Mouse (Mus musculus) heart, adult 2 months (tissue): ENCODE measurements around the gene Nuak2. TPM values are rescaled to one million over a fixed set of nuclear protein-coding genes. Genes with fewer than 3 reads are reported as not detected.

Experiments used
- DNase-seq, 2 experiments: peaks; one replicate each; pipeline ENCODE4 v3.0.0; 2021
- H3K27ac ChIP-seq: fragments of 200-600 bp; 2 replicates; pipeline ENCODE4 v1.8.1; 2022
- H3K27me3 ChIP-seq: fragments of 200-500 bp; 2 replicates; pipeline ENCODE4 v1.6.1; 2012; ENCODE audit warnings: mild to moderate bottlenecking, low read length, inconsistent platforms, mixed read lengths; ENCODE audit not compliant: control insufficient read depth, insufficient read depth
- H3K36me3 ChIP-seq: fragments of 200-500 bp; 2 replicates; pipeline ENCODE4 v1.6.1; 2012; ENCODE audit warnings: low read length, inconsistent platforms; ENCODE audit not compliant: control insufficient read depth, insufficient read depth
- H3K4me1 ChIP-seq: fragments of 200-500 bp; 2 replicates; pipeline ENCODE4 v1.6.1; 2011; ENCODE audit warnings: low read length; ENCODE audit not compliant: control insufficient read depth, insufficient read depth
- H3K4me3 ChIP-seq: fragments of 200-600 bp; 2 replicates; pipeline ENCODE4 v1.8.1; 2022
- H3K79me2 ChIP-seq: fragments of 200-500 bp; replicated peaks from 2 replicates; pipeline ENCODE4 v1.6.1; 2012; ENCODE audit warnings: mild to moderate bottlenecking, inconsistent platforms, low read length, moderate library complexity, mixed read lengths; ENCODE audit not compliant: control insufficient read depth, insufficient read depth
- H3K9ac ChIP-seq: fragments of 200-500 bp; 2 replicates; pipeline ENCODE4 v1.6.1; 2012; ENCODE audit warnings: low read depth, mild to moderate bottlenecking, control low read depth, inconsistent platforms, low read length, mixed read lengths
- CTCF ChIP-seq: fragments of 200-600 bp; IDR thresholded peaks from 2 replicates; pipeline ENCODE4 v1.8.1; 2022; ENCODE audit warnings: antibody characterized with exemption, mild to moderate bottlenecking, moderate library complexity
- EP300 ChIP-seq: fragments of 200-500 bp; IDR thresholded peaks from 2 replicates; pipeline ENCODE4 v1.6.1; 2011; ENCODE audit warnings: low read depth, low read length, control low read depth; ENCODE audit not compliant: insufficient read depth
- POLR2A ChIP-seq: fragments of 200-500 bp; IDR thresholded peaks from 2 replicates; pipeline ENCODE4 v1.6.1; 2011; ENCODE audit warnings: mild to moderate bottlenecking, low read depth, low read length, control low read depth; ENCODE audit not compliant: insufficient read depth
- WGBS: fragments of 180-500 bp; shearing (Covaris S2); methylation state at CpG from one replicate; pipeline ENCODE4 v1.1.7; 2018; 5-methylcytosine and 5-hydroxymethylcytosine counted together
- intact Hi-C: fragments of 180-260 bp; cut with DNase I; formaldehyde crosslinking; loops from one replicate; pipeline ENCODE4 v1.15.1; 2025
- polyA plus RNA-seq: library from polyadenylated mRNA; depleted of rRNA; stranded (reverse); fragments of >200 nt; gene quantifications from 2 replicates; pipeline ENCODE4 v1.2.3, GENCODE M21; 2012
- total RNA-seq, 2 experiments: library from RNA; stranded (reverse); gene quantifications; 2 replicates each; pipeline ENCODE4 v1.2.3; 2021

Gene Nuak2
- total and polyA plus RNA-seq, 3 experiments: 2.8 to 4.3 (median 4.1) TPM

DNA sequence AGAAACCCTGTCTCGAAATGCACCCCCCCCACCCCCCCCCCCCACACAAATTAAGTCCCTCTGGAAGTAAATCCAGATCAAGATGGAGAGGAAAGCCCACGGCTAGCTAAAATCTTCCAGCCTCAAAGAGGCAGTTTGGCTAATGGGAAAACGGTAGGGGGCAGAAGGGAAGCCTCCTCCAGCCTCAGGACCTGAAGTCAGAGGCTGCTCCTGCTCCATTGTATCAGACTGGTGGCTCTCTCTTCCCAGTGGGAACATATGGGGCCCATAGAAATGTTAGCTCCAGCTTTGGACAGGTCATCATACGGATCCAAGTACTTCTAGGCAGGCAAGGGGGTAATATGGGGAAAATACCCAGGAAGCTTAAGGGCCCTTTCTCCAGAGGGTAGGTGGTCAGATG, 49.7 kb downstream of the Nuak2 start:
- Histone ChIP-seq H3K9ac (no peak overlapping the region), H3K27ac (no peak overlapping the region), H3K36me3 (peaks cover 3% of the 10 kb centered on the region; the same call in 1 of the 2 replicates), H3K79me2 (no peaks in the 10 kb centered on the region), H3K4me1 (peaks cover 24% of the 10 kb centered on the region), H3K27me3 (no peaks in the 10 kb centered on the region), H3K4me3 (no peak overlapping the region)
- intact Hi-C loops: loop anchor here (2.0 to 5.0 kb wide), 4 partner anchors 57 to 227 kb away; no protein-coding TSS in a partner anchor
- DNase-seq: no peak
- TF ChIP-seq POLR2A (no peak), CTCF (no peak)
- WGBS: 72% methylated on average over 4 of the region's 4 CpGs

GRCm38 (mm10) chr1:132366235-132366634, 50.3 kb downstream of the Nuak2 start:
- Histone ChIP-seq H3K4me3 (no peak overlapping the region), H3K4me1 (peaks cover 27% of the 10 kb centered on the region)
- intact Hi-C loops: loop anchor here (2.0 to 5.0 kb wide), 4 partner anchors 56 to 226 kb away; no protein-coding TSS in a partner anchor

DNA sequence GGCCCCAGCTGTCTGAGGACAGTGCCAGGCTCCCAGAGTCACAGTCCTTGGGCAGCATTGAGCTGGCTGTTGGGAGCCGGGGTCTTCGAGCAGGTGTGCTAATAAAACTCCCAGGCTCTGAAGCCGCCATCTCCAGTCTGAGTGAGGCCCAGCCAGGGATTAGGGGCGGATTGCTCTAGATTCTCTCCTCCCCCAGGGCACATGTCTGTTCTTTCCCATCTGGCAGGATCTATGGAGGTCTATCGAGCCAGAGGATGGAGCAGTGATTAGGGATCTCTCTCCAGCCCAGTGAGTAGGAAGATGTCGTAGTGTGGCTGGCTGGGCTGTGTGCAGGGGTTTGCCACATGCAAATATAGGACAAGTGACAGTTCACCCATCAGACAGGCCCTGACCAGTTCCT, 51.0 kb downstream of the Nuak2 start:
- H3K9ac ChIP-seq: no peak overlapping the region
- H3K27me3 ChIP-seq: no peaks in the 10 kb centered on the region
- WGBS: 81% methylated on average over 6 of the region's 6 CpGs
- intact Hi-C loops: loop anchor here (1.0 to 5.0 kb wide), 5 partner anchors 23 to 225 kb away; no protein-coding TSS in a partner anchor
- no peak overlapping the region for H3K4me3 ChIP-seq
- H3K36me3 ChIP-seq: peaks cover 3% of the 10 kb centered on the region; the same call in 1 of the 2 replicates
- H3K79me2 ChIP-seq: no peaks in the 10 kb centered on the region
- peaks cover 32% of the 10 kb centered on the region for H3K4me1 ChIP-seq
- no peak for DNase-seq
- peak overlapping the region; percentile 52 for H3K27ac ChIP-seq
- TF ChIP-seq EP300: no peak
- TF ChIP-seq POLR2A: no peak
- TF ChIP-seq CTCF: no peak

More at GRCm38 (mm10) chr1:132366235-132366634, 50.3 kb downstream of the Nuak2 start:
- H3K27me3 ChIP-seq: no peaks in the 10 kb centered on the region
- H3K79me2 ChIP-seq: no peaks in the 10 kb centered on the region
- no peak overlapping the region for H3K9ac ChIP-seq
- H3K36me3 ChIP-seq: peaks cover 3% of the 10 kb centered on the region; the same call in 1 of the 2 replicates
- no peak for TF ChIP-seq EP300
- TF ChIP-seq CTCF: no peak
- TF ChIP-seq POLR2A: no peak
- no peak overlapping the region for H3K27ac ChIP-seq
- WGBS: 84% methylated on average over 8 of the region's 8 CpGs
- peak in 1 of 2 experiments; percentile 2 for DNase-seq

- Histone ChIP-seq H3K9ac (no peak overlapping the region), H3K27ac (peak overlapping the region; percentile 52), H3K4me1 (peaks cover 30% of the 10 kb centered on the region), H3K4me3 (no peak overlapping the region), H3K27me3 (no peaks in the 10 kb centered on the region), H3K79me2 (no peaks in the 10 kb centered on the region), H3K36me3 (peaks cover 3% of the 10 kb centered on the region; the same call in 1 of the 2 replicates)
- peak; percentile 83 to 86 for DNase-seq
- TF ChIP-seq EP300 (peak; percentile 98), POLR2A (no peak)
- WGBS: 16% methylated on average over 7 of the region's 7 CpGs
- intact Hi-C loops: loop anchor here (1.0 to 5.0 kb wide), 5 partner anchors 22 to 224 kb away; no protein-coding TSS in a partner anchor
Measured at GRCm38 (mm10) chr1:132367692-132368506, 52.0 kb downstream of the Nuak2 start.

DNA sequence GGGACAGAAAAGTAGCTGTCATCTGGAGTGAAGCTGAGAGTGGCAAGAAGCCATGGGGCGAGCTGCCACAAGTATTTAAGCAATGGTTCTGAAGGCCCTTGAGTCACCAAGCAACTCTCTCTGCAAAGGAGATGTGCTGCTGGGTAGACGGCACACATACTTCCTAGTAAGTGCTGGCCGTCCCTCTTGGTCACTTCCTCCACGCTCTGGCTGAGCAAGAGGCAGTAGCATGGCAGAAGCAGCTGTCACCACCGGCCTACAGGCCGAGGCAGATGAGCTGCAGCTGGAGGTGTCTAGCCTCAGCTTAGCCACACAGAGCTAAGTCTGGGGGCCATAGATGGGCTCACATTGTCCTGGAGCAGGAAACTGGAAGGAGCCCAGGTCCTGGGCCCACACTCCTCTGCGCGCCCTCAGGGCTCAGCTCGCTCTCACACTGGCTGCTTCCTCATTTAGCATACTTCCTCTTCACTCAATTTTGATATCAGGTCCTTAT, 54.8 kb downstream of the Nuak2 start:
- no peak overlapping the region for H3K4me3 ChIP-seq
- H3K79me2 ChIP-seq: no peaks in the 10 kb centered on the region
- peak overlapping the region; percentile 5; the same call in 1 of the 2 replicates for H3K9ac ChIP-seq
- no peaks in the 10 kb centered on the region for H3K27me3 ChIP-seq
- intact Hi-C loops: no loop called here
- peaks cover 7% of the 10 kb centered on the region for H3K36me3 ChIP-seq
- WGBS: 38% methylated on average over 9 of the region's 9 CpGs
- TF ChIP-seq POLR2A (no peak), CTCF (no peak), EP300 (peak; percentile 30; the same call in 1 of the 2 replicates)
- peak in 1 of 2 experiments; percentile 67 for DNase-seq
- H3K4me1 ChIP-seq: peaks cover 38% of the 10 kb centered on the region
- peak overlapping the region; percentile 64 for H3K27ac ChIP-seq
